Mouse (Mus musculus) liver, embryonic 11.5 days (tissue): ENCODE measurements at regions not wholly inside any gene's neighbourhood (a gene's known extent, or its start where the extent isn't known, plus 50 kb on each side); places are given as distances from the start of the nearest gene placed in this dataset.
A peak's percentile ranks its signal among the peaks of the same experiment; 100 is the strongest.

Source experiments
- ATAC-seq: fragments of 200-750 bp; cut with Nextera tagmentation; replicated peaks from 2 replicates; pipeline ENCODE4 v1.8.0; 2017; ENCODE audit warnings: moderate number of reproducible peaks, mild to moderate bottlenecking, moderate TSS enrichment, moderate library complexity; ENCODE audit not compliant: low FRiP score
- DNase-seq: peaks from one replicate; pipeline ENCODE4 v3.0.0-alpha.2; 2017; ENCODE audit warnings: low spot score
- H3K27ac ChIP-seq: fragments of 300-500 bp; sonication (generic); 2 replicates; pipeline ENCODE4 v1.5.1; 2014; ENCODE audit warnings: mild to moderate bottlenecking, low read depth, low read length, control low read depth
- H3K27me3 ChIP-seq: fragments of 300-500 bp; sonication (generic); replicated peaks from 2 replicates; pipeline ENCODE4 v1.6.1; 2014; ENCODE audit warnings: low read length, mixed read lengths; ENCODE audit not compliant: control insufficient read depth, insufficient read depth
- H3K36me3 ChIP-seq: fragments of 300-500 bp; sonication (generic); 2 replicates; pipeline ENCODE4 v1.6.1; 2014; ENCODE audit warnings: mild to moderate bottlenecking, low read length, moderate library complexity, mixed read lengths; ENCODE audit not compliant: control insufficient read depth, insufficient read depth
- H3K4me1 ChIP-seq: fragments of 300-500 bp; sonication (generic); replicated peaks from 2 replicates; pipeline ENCODE4 v1.6.1; 2014; ENCODE audit warnings: low read length, mixed read lengths; ENCODE audit not compliant: control insufficient read depth, insufficient read depth
- H3K4me2 ChIP-seq: fragments of 300-500 bp; sonication (generic); 2 replicates; pipeline ENCODE4 v1.6.1; 2014; ENCODE audit warnings: mild to moderate bottlenecking, control low read depth, moderate library complexity
- H3K4me3 ChIP-seq: fragments of 300-500 bp; sonication (generic); 2 replicates; pipeline ENCODE4 v1.5.1; 2014; ENCODE audit warnings: low read depth, low read length, control low read depth
- H3K9ac ChIP-seq: fragments of 300-500 bp; sonication (generic); 2 replicates; pipeline ENCODE4 v1.6.1; 2014; ENCODE audit warnings: low read depth, low read length, control low read depth
- H3K9me3 ChIP-seq: fragments of 300-500 bp; sonication (generic); 2 replicates; pipeline ENCODE4 v1.6.1; 2016; ENCODE audit warnings: low read length, inconsistent platforms, mixed read lengths; ENCODE audit not compliant: control insufficient read depth
- WGBS: fragments of 180-500 bp; shearing (Covaris S2); extraction: QIAGEN DNeasy Blood & Tissue Kit; methylation state at CpG from one replicate; pipeline ENCODE4 v1.1.7; 2014; 5-methylcytosine and 5-hydroxymethylcytosine counted together

DNA sequence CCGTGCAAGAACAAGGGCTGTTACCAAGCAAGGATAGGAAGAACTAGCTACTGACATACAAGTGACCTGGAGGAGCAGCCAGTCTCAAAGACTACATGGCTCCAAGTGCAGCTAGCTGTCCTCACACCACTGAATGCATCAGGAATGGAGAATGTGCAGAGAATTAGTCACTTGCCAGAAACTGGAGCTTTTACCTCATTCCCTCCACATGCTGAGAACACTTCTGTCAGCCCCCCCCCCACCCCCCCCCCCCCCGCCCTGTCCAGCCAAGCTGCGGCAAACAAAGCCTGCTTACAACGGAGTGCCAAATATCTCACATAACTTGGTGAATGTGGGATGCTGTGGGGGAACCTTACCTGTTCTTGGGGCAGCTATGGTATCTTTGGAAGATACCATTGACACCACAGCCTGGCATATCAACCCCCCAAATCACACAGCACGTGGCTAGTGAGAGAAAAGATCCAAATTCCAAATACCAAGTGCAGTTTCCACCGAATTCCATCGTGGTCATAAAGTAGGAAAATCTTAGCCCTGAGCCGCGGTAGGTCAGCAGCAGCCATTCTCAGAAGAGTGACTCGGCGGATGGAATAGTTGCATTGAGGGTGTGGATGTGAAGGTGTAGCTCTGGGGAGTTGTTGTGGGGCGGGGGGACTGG is 126.3 kb downstream of the Gadd45g start:
- Histone ChIP-seq H3K9ac (no peak overlapping the region), H3K9me3 (peaks cover 3% of the 10 kb centered on the region), H3K27ac (no peak overlapping the region), H3K36me3 (no peaks in the 10 kb centered on the region), H3K4me1 (peaks cover 25% of the 10 kb centered on the region), H3K27me3 (no peaks in the 10 kb centered on the region), H3K4me3 (no peak overlapping the region), H3K4me2 (no peak overlapping the region)
- no peak for ATAC-seq
- WGBS, result 76% methylated on average over 12 of the region's 12 CpGs
- no peak for DNase-seq

DNA sequence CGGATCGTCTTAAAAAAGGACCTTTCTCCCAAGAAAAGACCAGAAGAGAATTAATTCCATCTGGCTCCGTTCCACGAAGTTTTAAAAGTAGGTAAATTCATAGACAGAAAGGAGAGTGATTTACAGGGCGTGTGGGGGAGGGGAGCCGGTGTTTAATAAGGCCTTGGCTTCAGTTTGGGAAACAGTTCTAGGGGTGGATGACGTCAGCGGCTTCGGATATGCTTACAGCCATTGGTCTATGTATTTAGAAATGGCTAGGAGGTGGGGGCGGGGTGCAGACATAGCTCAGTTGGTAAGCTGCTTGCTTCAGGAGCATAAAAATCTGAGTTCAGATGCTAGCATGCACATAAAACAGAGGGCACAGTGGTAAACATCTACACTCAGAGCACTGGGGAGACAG is 127.0 kb downstream of the Gadd45g start:
- ATAC-seq, result no peak
- Histone ChIP-seq H3K9ac (no peak overlapping the region), H3K27ac (no peak overlapping the region)

DNA sequence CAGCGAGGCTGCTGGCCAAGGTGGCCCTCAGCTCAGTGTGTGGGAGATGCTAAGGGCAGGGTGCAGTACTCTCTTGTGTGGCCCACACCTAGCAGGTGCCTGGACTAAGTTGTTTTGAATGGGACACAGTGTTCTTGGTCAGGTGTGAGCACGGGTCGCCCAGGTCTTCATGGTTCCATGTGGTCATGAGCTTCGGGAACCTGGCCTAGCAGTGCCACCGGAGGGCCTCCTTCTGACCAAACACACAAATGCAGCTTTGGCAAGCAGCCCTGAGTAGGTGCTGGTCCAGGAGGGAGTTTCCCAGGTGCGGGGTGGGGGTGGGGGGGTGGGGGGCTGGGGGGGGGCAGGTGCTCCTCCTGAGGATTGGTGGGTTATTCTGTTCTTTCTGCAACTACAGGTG is 127.6 kb downstream of the Gadd45g start:
- H3K4me3 ChIP-seq, result no peak overlapping the region
- ATAC-seq (no peak), DNase-seq (no peak)
- no peak overlapping the region for H3K9ac ChIP-seq
- H3K27ac ChIP-seq, result no peak overlapping the region
- peaks cover 30% of the 10 kb centered on the region for H3K4me1 ChIP-seq
- no peak overlapping the region for H3K4me2 ChIP-seq
- no peaks in the 10 kb centered on the region for H3K27me3 ChIP-seq
- WGBS, result 96% methylated on average over 6 of the region's 6 CpGs
- peaks cover 5% of the 10 kb centered on the region for H3K9me3 ChIP-seq
- H3K36me3 ChIP-seq, result no peaks in the 10 kb centered on the region

More for the DNA sequence above, 127.0 kb downstream of the Gadd45g start:
- peaks cover 25% of the 10 kb centered on the region for H3K4me1 ChIP-seq
- WGBS, result 74% methylated on average over 10 of the region's 10 CpGs
- H3K36me3 ChIP-seq, result no peaks in the 10 kb centered on the region
- no peaks in the 10 kb centered on the region for H3K27me3 ChIP-seq
- H3K4me2 ChIP-seq, result no peak overlapping the region
- peaks cover 5% of the 10 kb centered on the region for H3K9me3 ChIP-seq
- no peak overlapping the region for H3K4me3 ChIP-seq
- DNase-seq, result no peak

- no peak for DNase-seq
- peak overlapping the region; percentile 46 for H3K4me2 ChIP-seq
- 62% methylated on average over 10 of the region's 10 CpGs for WGBS
- ATAC-seq, result no peak
- peaks cover 35% of the 10 kb centered on the region for H3K4me1 ChIP-seq
- peak overlapping the region; percentile 51; the same call in 1 of the 2 replicates for H3K27ac ChIP-seq
- no peaks in the 10 kb centered on the region for H3K36me3 ChIP-seq
- peak overlapping the region; percentile 46 for H3K9ac ChIP-seq
- no peaks in the 10 kb centered on the region for H3K27me3 ChIP-seq
- H3K4me3 ChIP-seq, result no peak overlapping the region
- H3K9me3 ChIP-seq, result peaks cover 5% of the 10 kb centered on the region
Measured at GRCm38 (mm10) chr13:51975330-51975729, 128.9 kb downstream of the Gadd45g start.

GRCm38 (mm10) chr13:51975801-51976601 is 129.5 kb downstream of the Gadd45g start:
- H3K27me3 ChIP-seq, result no peaks in the 10 kb centered on the region
- peak overlapping the region; percentile 51 for H3K27ac ChIP-seq
- H3K36me3 ChIP-seq, result no peaks in the 10 kb centered on the region
- peak overlapping the region; percentile 46 for H3K4me2 ChIP-seq
- no peak overlapping the region for H3K4me3 ChIP-seq
- DNase-seq (peak; percentile 68), ATAC-seq (peak; percentile 92)
- peak overlapping the region; percentile 49 for H3K9ac ChIP-seq
- peaks cover 5% of the 10 kb centered on the region for H3K9me3 ChIP-seq
- H3K4me1 ChIP-seq, result peaks cover 35% of the 10 kb centered on the region
- WGBS, result 20% methylated on average over 7 of the region's 7 CpGs

GRCm38 (mm10) chr13:51976620-51977214 is 130.2 kb downstream of the Gadd45g start:
- 74% methylated on average over 6 of the region's 6 CpGs for WGBS
- Histone ChIP-seq H3K9ac (peak overlapping the region; percentile 49), H3K9me3 (peaks cover 5% of the 10 kb centered on the region), H3K27ac (peak overlapping the region; percentile 51; the same call in 1 of the 2 replicates), H3K4me1 (peaks cover 35% of the 10 kb centered on the region), H3K4me3 (no peak overlapping the region), H3K4me2 (peak overlapping the region; percentile 46), H3K36me3 (no peaks in the 10 kb centered on the region), H3K27me3 (no peaks in the 10 kb centered on the region)
- ATAC-seq (no peak), DNase-seq (no peak)

GRCm38 (mm10) chr13:51979301-51979977 is 133.0 kb downstream of the Gadd45g start:
- WGBS, result 66% methylated on average over 5 of the region's 5 CpGs
- H3K36me3 ChIP-seq, result no peaks in the 10 kb centered on the region
- no peak overlapping the region for H3K4me3 ChIP-seq
- H3K27me3 ChIP-seq, result no peaks in the 10 kb centered on the region
- peak; percentile 84 for ATAC-seq
- no peak overlapping the region for H3K9ac ChIP-seq
- DNase-seq, result no peak
- H3K4me1 ChIP-seq, result peaks cover 33% of the 10 kb centered on the region
- H3K27ac ChIP-seq, result no peak overlapping the region; the same call in 1 of the 2 replicates
- peaks cover 5% of the 10 kb centered on the region for H3K9me3 ChIP-seq
- peak overlapping the region; percentile 8; the same call in 1 of the 2 replicates for H3K4me2 ChIP-seq

DNA sequence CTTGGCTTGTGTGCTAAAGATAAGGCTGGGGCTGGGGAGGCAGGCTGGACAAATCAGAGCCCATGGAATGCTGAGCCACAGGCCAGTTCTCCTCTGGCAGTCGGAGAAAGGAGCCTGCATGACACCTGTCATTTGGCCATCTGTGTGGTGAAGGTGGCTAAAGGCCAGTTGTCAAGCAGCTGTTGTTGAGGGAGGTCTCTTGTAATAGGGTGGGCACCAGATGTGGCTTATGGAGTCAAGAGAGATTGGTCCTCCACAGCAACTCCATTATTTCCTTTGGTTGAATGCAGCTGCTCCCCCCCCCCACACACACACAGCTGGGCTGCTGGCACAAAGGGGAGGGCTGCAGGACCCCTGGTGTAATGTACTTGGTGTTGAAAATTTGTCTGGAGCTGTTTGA is 133.9 kb downstream of the Gadd45g start:
- Histone ChIP-seq H3K9ac (no peak overlapping the region), H3K4me3 (no peak overlapping the region), H3K27me3 (no peaks in the 10 kb centered on the region), H3K27ac (no peak overlapping the region), H3K4me1 (peaks cover 29% of the 10 kb centered on the region), H3K36me3 (no peaks in the 10 kb centered on the region), H3K4me2 (no peak overlapping the region), H3K9me3 (peaks cover 5% of the 10 kb centered on the region)
- DNase-seq (no peak), ATAC-seq (no peak)
- WGBS, result 61% methylated on average over 1 of the region's 1 CpGs
